Mouse (Mus musculus) hindbrain, embryonic 12.5 days (tissue): Measurements from ENCODE around the gene Olfr319. TPM values are rescaled to one million over a fixed set of nuclear protein-coding genes. Genes with fewer than 3 reads are reported as not detected.
"Not testable (repeated sequence)": the region's sequence is repeated elsewhere in the genome, so short reads cannot be mapped to it uniquely, and the experiment has no call there.

ENCODE experiments used
- ATAC-seq: fragments of 200-750 bp; cut with Nextera tagmentation; 2 replicates; pipeline ENCODE4 v1.8.0; 2017; ENCODE audit warnings: moderate TSS enrichment; ENCODE audit not compliant: low FRiP score
- H3K27ac ChIP-seq: fragments of 300-500 bp; sonication (generic); 2 replicates; pipeline ENCODE4 v1.5.1; 2016; ENCODE audit warnings: mild to moderate bottlenecking
- H3K27me3 ChIP-seq: fragments of 300-500 bp; sonication (generic); 2 replicates; pipeline ENCODE4 v1.6.1; 2016; ENCODE audit warnings: mild to moderate bottlenecking
- H3K36me3 ChIP-seq: fragments of 300-500 bp; sonication (generic); 2 replicates; pipeline ENCODE4 v1.6.1; 2016; ENCODE audit warnings: mild to moderate bottlenecking
- H3K4me1 ChIP-seq: fragments of 300-500 bp; sonication (generic); 2 replicates; pipeline ENCODE4 v1.6.1; 2016
- H3K4me2 ChIP-seq: fragments of 300-500 bp; sonication (generic); replicated peaks from 2 replicates; pipeline ENCODE4 v1.6.1; 2016; ENCODE audit warnings: mild to moderate bottlenecking
- H3K4me3 ChIP-seq: fragments of 300-500 bp; sonication (generic); 2 replicates; pipeline ENCODE4 v1.5.1; 2016; ENCODE audit warnings: mild to moderate bottlenecking
- H3K9ac ChIP-seq: fragments of 300-500 bp; sonication (generic); 2 replicates; pipeline ENCODE4 v1.6.1; 2016; ENCODE audit warnings: mild to moderate bottlenecking, moderate library complexity
- H3K9me3 ChIP-seq: fragments of 300-500 bp; sonication (generic); replicated peaks from 2 replicates; pipeline ENCODE4 v1.6.1; 2016; ENCODE audit warnings: mild to moderate bottlenecking
- WGBS: fragments of 180-500 bp; shearing (Covaris S2); methylation state at CpG from one replicate; pipeline ENCODE4 v1.1.7; 2016; 5-methylcytosine and 5-hydroxymethylcytosine counted together
- polyA plus RNA-seq: library from polyadenylated mRNA; unstranded; fragments of >200 nt; fragmentation: Nextera tagmentation; extraction: Ambion mirVana; gene quantifications from 2 replicates; pipeline ENCODE4 v1.2.1, GENCODE M21; 2016

Gene Olfr319
- polyA plus RNA-seq, 1 experiment from 2014 or later, result not detected

GRCm38 (mm10) chr11:58751096-58751495, 52.1 kb downstream of the Olfr319 start:
- not testable (repeated sequence) for H3K4me1 ChIP-seq, H3K27me3 ChIP-seq, H3K9ac ChIP-seq, H3K9me3 ChIP-seq, H3K4me3 ChIP-seq, H3K4me2 ChIP-seq, H3K27ac ChIP-seq, ATAC-seq, H3K36me3 ChIP-seq
- WGBS, result 83% methylated on average over 18 of the region's 18 CpGs

DNA sequence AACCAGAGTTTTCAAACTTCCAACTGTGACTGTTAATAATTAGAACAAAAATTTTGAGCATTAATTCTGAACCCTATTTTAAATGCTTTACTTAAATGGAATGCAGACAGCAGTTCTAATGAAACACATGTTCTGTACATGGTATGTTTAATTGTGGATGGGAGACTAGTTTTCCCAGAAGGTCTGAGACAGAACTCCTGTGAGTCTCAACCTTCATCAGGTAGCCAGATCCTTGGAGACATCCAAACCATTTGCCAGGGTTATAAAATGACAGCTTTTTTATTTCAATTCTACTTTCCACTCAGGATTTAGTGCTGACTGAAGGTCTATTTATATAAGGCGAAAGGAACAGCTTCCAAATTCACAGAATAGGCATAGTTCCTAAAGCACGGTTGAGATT, 53.5 kb downstream of the Olfr319 start, which contains the start of gene Olfr316:
TSS of gene Olfr316 (plus strand) at position 301 of the 400 bp plus-strand sequence.
- H3K9me3 ChIP-seq, result no peaks in the 10 kb centered on the region
- WGBS, result 88% methylated on average over 2 of the region's 2 CpGs
- no peaks in the 10 kb centered on the region for H3K36me3 ChIP-seq
- no peak for ATAC-seq
- H3K9ac ChIP-seq, result no peak within 1 kb of the TSS
- H3K27ac ChIP-seq, result no peak within 1 kb of the TSS
- H3K4me1 ChIP-seq, result no peaks in the 10 kb centered on the region
- H3K27me3 ChIP-seq, result no peaks in the 10 kb centered on the region
- no peak within 1 kb of the TSS for H3K4me3 ChIP-seq
- no peak within 1 kb of the TSS for H3K4me2 ChIP-seq

Other genes starting within 250 kb of the Olfr319 start
- gene Lypd9, start 246.2 kb upstream of the Olfr319 start, polyA plus RNA-seq, result not detected in 2 replicates
- gene Olfr30, start 236.9 kb upstream of the Olfr319 start, polyA plus RNA-seq, result not detected in 2 replicates
- gene Olfr332, start 206.6 kb upstream of the Olfr319 start, polyA plus RNA-seq, result not detected in 2 replicates
- not detected in 2 replicates for gene Olfr331, start 196.6 kb upstream of the Olfr319 start, polyA plus RNA-seq
- gene Olfr330, start 164.3 kb upstream of the Olfr319 start, polyA plus RNA-seq, result not detected in 2 replicates
- not detected in 2 replicates for gene Olfr329-ps, start 152.7 kb upstream of the Olfr319 start, polyA plus RNA-seq
- not detected in 2 replicates for gene Olfr328, start 143.5 kb upstream of the Olfr319 start, polyA plus RNA-seq
- gene Olfr224, start 128.6 kb upstream of the Olfr319 start, polyA plus RNA-seq, result not detected in 2 replicates
- not detected in 2 replicates for gene Olfr325, start 121.4 kb upstream of the Olfr319 start, polyA plus RNA-seq
- gene Olfr324, start 104.0 kb upstream of the Olfr319 start, polyA plus RNA-seq, result not detected in 2 replicates
- not detected in 2 replicates for gene 2210407C18Rik, start 83.1 kb upstream of the Olfr319 start, polyA plus RNA-seq
- gene Olfr323, start 68.7 kb upstream of the Olfr319 start, polyA plus RNA-seq, result not detected in 2 replicates
- gene Trim58, start 58.7 kb upstream of the Olfr319 start, polyA plus RNA-seq, result 0.51 and 0.53 TPM in 2 replicates
- gene Olfr322, start 40.4 kb upstream of the Olfr319 start, polyA plus RNA-seq, result not detected in 2 replicates
- not detected in 2 replicates for gene Olfr320, start 18.1 kb upstream of the Olfr319 start, polyA plus RNA-seq
- not detected in 2 replicates for gene Olfr318, start 24.9 kb downstream of the Olfr319 start, polyA plus RNA-seq
- gene Olfr317, start 40.0 kb downstream of the Olfr319 start, polyA plus RNA-seq, result 0.10 and 0.12 TPM in 2 replicates
- not detected in 2 replicates for gene Olfr316, start 53.6 kb downstream of the Olfr319 start, polyA plus RNA-seq
- not detected in 2 replicates for gene Olfr315, start 74.0 kb downstream of the Olfr319 start, polyA plus RNA-seq
- not detected in 2 replicates for gene Olfr314, start 83.8 kb downstream of the Olfr319 start, polyA plus RNA-seq
- gene Fam183b, start 102.8 kb downstream of the Olfr319 start, polyA plus RNA-seq, result 7.0 and 10.4 TPM in 2 replicates
- not detected in 2 replicates for gene Olfr313, start 115.8 kb downstream of the Olfr319 start, polyA plus RNA-seq
- gene Olfr312, start 130.1 kb downstream of the Olfr319 start, polyA plus RNA-seq, result not detected in 2 replicates
- not detected in 2 replicates for gene Olfr311, start 140.1 kb downstream of the Olfr319 start, polyA plus RNA-seq
- gene Gm12258, start 148.0 kb downstream of the Olfr319 start, polyA plus RNA-seq, result 18.3 and 19.1 TPM in 2 replicates
- gene 2810021J22Rik, start 168.1 kb downstream of the Olfr319 start, polyA plus RNA-seq, result 10.2 and 12.0 TPM in 2 replicates
- gene Zfp39, start 205.1 kb downstream of the Olfr319 start, polyA plus RNA-seq, result 4.9 and 7.0 TPM in 2 replicates
- gene Btnl10, start 218.7 kb downstream of the Olfr319 start, polyA plus RNA-seq, result not detected in 2 replicates
- gene Rnf187, start 239.8 kb downstream of the Olfr319 start, polyA plus RNA-seq, result 498 and 513 TPM in 2 replicates
- gene Hist3h2ba, start 249.8 kb downstream of the Olfr319 start, polyA plus RNA-seq, result 149 and 154 TPM in 2 replicates